Mouse (Mus musculus) adrenal gland, postnatal 0 days (tissue): Measurements from ENCODE around the gene Zfp398. TPM values are rescaled to one million over a fixed set of nuclear protein-coding genes. Genes with fewer than 3 reads are reported as not detected.

ENCODE experiments used
- microRNA-seq: library from miRNA; unstranded; fragments of <30 nt; microRNA quantifications from one replicate; pipeline ENCODE4, GENCODE M21; 2016; ENCODE audit warnings: borderline replicate concordance; ENCODE audit not compliant: insufficient number of aligned reads
- polyA plus RNA-seq: library from polyadenylated mRNA; unstranded; fragments of >200 nt; fragmentation: Nextera tagmentation; extraction: Ambion mirVana; gene quantifications from 2 replicates; pipeline ENCODE4 v1.2.1, GENCODE M21; 2015

The Zfp398 gene
- 5.0 and 7.5 TPM in 2 replicates for polyA plus RNA-seq

GRCm38 (mm10) chr6:47835482-47835983, at the start of gene Zfp398:
Zfp398 (plus strand) TSS chr6:47835661.

GRCm38 (mm10) chr6:47813257-47813878, 22.1 kb upstream of the Zfp398 start, which contains the start of gene Pdia4:
Pdia4 (minus strand) TSS chr6:47813430.

GRCm38 (mm10) chr6:47830104-47831078, 5.1 kb upstream of the Zfp398 start, which contains the start of gene Zfp786:
Zfp786 (minus strand) TSS chr6:47830867.

GRCm38 (mm10) chr6:47877058-47877457, 41.6 kb downstream of the Zfp398 start, which contains the start of gene Zfp282:
Zfp282 (plus strand) TSS chr6:47877204.

GRCm38 (mm10) chr6:47920447-47921340, 85.2 kb downstream of the Zfp398 start, which contains the start of gene Zfp212:
Zfp212 (plus strand) TSS chr6:47920476.

Small RNA genes lying within 50 kb of the gene (microRNA-seq; reads per million reads assigned to microRNA genes)
- gene Mir704, result not detected

Other genes starting within 250 kb of the Zfp398 start
- gene Ezh2, start 240.3 kb upstream of the Zfp398 start, polyA plus RNA-seq, result 21.8 and 28.5 TPM in 2 replicates
- 100 and 130 TPM in 2 replicates for gene Pdia4, start 22.2 kb upstream of the Zfp398 start, polyA plus RNA-seq
- 1.5 and 2.2 TPM in 2 replicates for gene Zfp786, start 4.8 kb upstream of the Zfp398 start, polyA plus RNA-seq
- 10.4 and 10.5 TPM in 2 replicates for gene Zfp282, start 41.5 kb downstream of the Zfp398 start, polyA plus RNA-seq
- 11.0 and 12.1 TPM in 2 replicates for gene Zfp212, start 84.8 kb downstream of the Zfp398 start, polyA plus RNA-seq
- 7.2 and 8.9 TPM in 2 replicates for gene Zfp956, start 117.7 kb downstream of the Zfp398 start, polyA plus RNA-seq
- gene Zfp777, start 213.2 kb downstream of the Zfp398 start, polyA plus RNA-seq, result 3.8 and 5.8 TPM in 2 replicates